Mouse (Mus musculus): Measurements from ENCODE around the gene Sec16a. TPM values are rescaled to one million over a fixed set of nuclear protein-coding genes. Genes with fewer than 3 reads are reported as not detected.

Gene Sec16a
- polyA plus RNA-seq, 1 experiment from 2014 or later = 32.4 TPM

DNA sequence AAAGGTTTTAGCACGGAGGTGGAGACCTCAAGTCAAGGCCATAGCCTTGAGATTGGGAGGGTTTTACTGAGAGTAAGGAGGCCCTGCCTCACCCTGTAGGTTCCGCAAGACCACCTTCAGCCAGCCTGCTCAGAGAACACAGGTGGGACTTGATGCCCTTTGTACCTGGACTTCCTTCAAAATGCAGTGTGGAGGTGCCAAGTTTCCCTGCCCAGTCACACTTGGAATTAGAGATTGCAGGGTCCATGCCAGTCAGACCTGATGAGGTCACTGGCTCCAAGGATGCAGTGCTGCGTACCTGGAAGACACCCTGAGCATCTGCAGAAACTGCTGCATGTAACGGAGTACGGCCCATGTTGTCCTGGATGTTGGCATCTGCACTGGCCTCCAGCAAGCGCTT, 18.4 kb upstream of the Sec16a start:
- Histone ChIP-seq H3K4me3 (replicated peaks; ENCODE audit: low read depth, low read length) (no peak overlapping the region), H3K4me1 (ENCODE audit: control insufficient read depth, insufficient read depth, low read length) (no peaks in the 10 kb centered on the region), H3K4me2 (ENCODE audit: low read length) (no peak overlapping the region), H3K27ac (replicated peaks; ENCODE audit: low read depth, low read length) (no peak overlapping the region), H3K9ac (replicated peaks; ENCODE audit: low read length) (no peak overlapping the region), H3K9me3 (ENCODE audit: control insufficient read depth, low read length) (no peaks in the 10 kb centered on the region), H3K27me3 (ENCODE audit: control insufficient read depth, insufficient read depth, low read length) (no peaks in the 10 kb centered on the region), H3K36me3 (ENCODE audit: control insufficient read depth, insufficient read depth, low read length) (peaks cover 79% of the 10 kb centered on the region)
- no peak for ATAC-seq (ENCODE audit: low FRiP score, low TSS enrichment)
- WGBS = 97% methylated on average over 6 of the region's 6 CpGs
- DNase-seq = no peak

- 83% methylated on average over 3 of the region's 3 CpGs for WGBS
- Histone ChIP-seq H3K27me3 (ENCODE audit: control insufficient read depth, insufficient read depth, low read length) (no peaks in the 10 kb centered on the region), H3K9ac (replicated peaks; ENCODE audit: low read length) (no peak overlapping the region), H3K9me3 (ENCODE audit: control insufficient read depth, low read length) (no peaks in the 10 kb centered on the region), H3K4me2 (ENCODE audit: low read length) (no peak overlapping the region), H3K4me1 (ENCODE audit: control insufficient read depth, insufficient read depth, low read length) (no peaks in the 10 kb centered on the region), H3K27ac (replicated peaks; ENCODE audit: low read depth, low read length) (no peak overlapping the region), H3K4me3 (replicated peaks; ENCODE audit: low read depth, low read length) (no peak overlapping the region), H3K36me3 (ENCODE audit: control insufficient read depth, insufficient read depth, low read length) (peaks cover 77% of the 10 kb centered on the region)
- no peak for ATAC-seq (ENCODE audit: low FRiP score, low TSS enrichment)
- no peak for DNase-seq
Observed at GRCm38 (mm10) chr2:26462980-26463379, 18.0 kb upstream of the Sec16a start.

- Histone ChIP-seq H3K4me3 (replicated peaks; ENCODE audit: low read depth, low read length) (no peak overlapping the region), H3K9ac (replicated peaks; ENCODE audit: low read length) (no peak overlapping the region), H3K9me3 (ENCODE audit: control insufficient read depth, low read length) (no peaks in the 10 kb centered on the region), H3K27ac (replicated peaks; ENCODE audit: low read depth, low read length) (no peak overlapping the region), H3K4me1 (ENCODE audit: control insufficient read depth, insufficient read depth, low read length) (no peaks in the 10 kb centered on the region), H3K36me3 (ENCODE audit: control insufficient read depth, insufficient read depth, low read length) (peaks cover 65% of the 10 kb centered on the region), H3K4me2 (ENCODE audit: low read length) (no peak overlapping the region), H3K27me3 (ENCODE audit: control insufficient read depth, insufficient read depth, low read length) (no peaks in the 10 kb centered on the region)
- no peak for ATAC-seq (ENCODE audit: low FRiP score, low TSS enrichment)
- DNase-seq = no peak
- 86% methylated on average over 5 of the region's 5 CpGs for WGBS
Observed at GRCm38 (mm10) chr2:26461667-26462066, 16.7 kb upstream of the Sec16a start.

DNA sequence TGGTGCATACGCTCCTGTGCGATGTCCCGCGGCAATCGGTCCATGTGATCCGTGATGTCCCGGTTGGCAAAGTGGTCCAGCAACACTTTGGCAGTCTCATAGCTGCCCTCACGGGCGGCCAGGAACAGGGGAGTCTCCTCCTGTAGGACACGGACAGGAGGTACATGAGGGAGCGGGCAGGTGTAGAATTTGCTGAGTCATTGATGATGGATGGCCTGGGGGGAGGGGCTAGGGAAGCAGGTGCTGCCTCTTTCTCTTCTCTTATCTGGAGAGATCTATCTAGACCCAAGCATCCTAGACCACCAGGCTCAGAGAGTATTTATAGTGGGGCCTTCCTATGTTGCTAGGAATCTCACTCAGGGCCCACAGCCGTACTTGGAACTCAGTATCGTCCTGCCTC, 15.8 kb upstream of the Sec16a start:
- H3K4me1 ChIP-seq (ENCODE audit: control insufficient read depth, insufficient read depth, low read length) = no peaks in the 10 kb centered on the region
- no peak for DNase-seq
- H3K9me3 ChIP-seq (ENCODE audit: control insufficient read depth, low read length) = no peaks in the 10 kb centered on the region
- H3K27ac ChIP-seq (replicated peaks; ENCODE audit: low read depth, low read length) = 0 out of 2 replicates have a peak overlapping the region, but pooled peaks have one; percentile 32
- H3K27me3 ChIP-seq (ENCODE audit: control insufficient read depth, insufficient read depth, low read length) = no peaks in the 10 kb centered on the region
- H3K9ac ChIP-seq (replicated peaks; ENCODE audit: low read length) = no peak overlapping the region
- H3K36me3 ChIP-seq (ENCODE audit: control insufficient read depth, insufficient read depth, low read length) = peaks cover 61% of the 10 kb centered on the region
- ATAC-seq (ENCODE audit: low FRiP score, low TSS enrichment) = no peak
- no peak overlapping the region for H3K4me2 ChIP-seq (ENCODE audit: low read length)
- H3K4me3 ChIP-seq (replicated peaks; ENCODE audit: low read depth, low read length) = no peak overlapping the region
- 94% methylated on average over 13 of the region's 13 CpGs for WGBS

GRCm38 (mm10) chr2:26460097-26460646, 15.2 kb upstream of the Sec16a start:
- H3K27ac ChIP-seq (replicated peaks; ENCODE audit: low read depth, low read length) = 0 out of 2 replicates have a peak overlapping the region, but pooled peaks have one; percentile 32
- ATAC-seq (ENCODE audit: low FRiP score, low TSS enrichment) = no peak
- WGBS = 87% methylated on average over 16 of the region's 16 CpGs

DNA sequence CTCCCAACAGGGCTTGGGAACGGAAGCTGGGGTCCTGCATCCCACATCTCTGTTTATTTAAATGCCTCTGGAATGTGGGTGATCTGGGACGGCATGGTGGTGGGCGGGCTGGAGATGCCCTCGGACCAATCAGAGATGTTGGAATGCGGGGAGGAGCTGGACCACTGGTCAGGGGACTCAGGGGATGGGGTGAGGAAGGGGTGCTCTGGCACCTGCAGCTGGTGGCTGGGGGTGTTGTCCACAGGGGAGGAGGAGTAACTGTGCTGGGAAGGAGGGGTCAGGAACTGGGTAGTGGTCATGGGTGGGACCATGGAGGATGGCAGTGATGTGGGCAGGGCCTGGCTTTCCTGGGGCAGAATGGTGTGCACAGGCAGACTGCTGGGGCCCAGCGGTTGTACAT, 14.5 kb upstream of the Sec16a start:
- H3K27me3 ChIP-seq (ENCODE audit: control insufficient read depth, insufficient read depth, low read length) = no peaks in the 10 kb centered on the region
- H3K27ac ChIP-seq (replicated peaks; ENCODE audit: low read depth, low read length) = 0 out of 2 replicates have a peak overlapping the region, but pooled peaks have one; percentile 5
- H3K9ac ChIP-seq (replicated peaks; ENCODE audit: low read length) = no peak overlapping the region
- no peaks in the 10 kb centered on the region for H3K9me3 ChIP-seq (ENCODE audit: control insufficient read depth, low read length)
- no peak overlapping the region for H3K4me3 ChIP-seq (replicated peaks; ENCODE audit: low read depth, low read length)
- H3K4me2 ChIP-seq (ENCODE audit: low read length) = no peak overlapping the region
- no peak for DNase-seq
- peak; percentile 37; the same call in 1 of the 2 replicates for ATAC-seq (ENCODE audit: low FRiP score, low TSS enrichment)
- peaks cover 49% of the 10 kb centered on the region for H3K36me3 ChIP-seq (ENCODE audit: control insufficient read depth, insufficient read depth, low read length)
- H3K4me1 ChIP-seq (ENCODE audit: control insufficient read depth, insufficient read depth, low read length) = no peaks in the 10 kb centered on the region
- 49% methylated on average over 6 of the region's 6 CpGs for WGBS

More at GRCm38 (mm10) chr2:26460097-26460646, 15.2 kb upstream of the Sec16a start:
- DNase-seq = no peak
- Histone ChIP-seq H3K36me3 (ENCODE audit: control insufficient read depth, insufficient read depth, low read length) (peaks cover 56% of the 10 kb centered on the region), H3K27me3 (ENCODE audit: control insufficient read depth, insufficient read depth, low read length) (no peaks in the 10 kb centered on the region), H3K4me2 (ENCODE audit: low read length) (no peak overlapping the region), H3K4me3 (replicated peaks; ENCODE audit: low read depth, low read length) (no peak overlapping the region), H3K9me3 (ENCODE audit: control insufficient read depth, low read length) (no peaks in the 10 kb centered on the region), H3K9ac (replicated peaks; ENCODE audit: low read length) (no peak overlapping the region), H3K4me1 (ENCODE audit: control insufficient read depth, insufficient read depth, low read length) (no peaks in the 10 kb centered on the region)

- DNase-seq (no peak), ATAC-seq (ENCODE audit: low FRiP score, low TSS enrichment) (no peak)
- no peak overlapping the region for H3K27ac ChIP-seq (replicated peaks; ENCODE audit: low read depth, low read length)
- H3K4me3 ChIP-seq (replicated peaks; ENCODE audit: low read depth, low read length) = no peak overlapping the region
- no peaks in the 10 kb centered on the region for H3K9me3 ChIP-seq (ENCODE audit: control insufficient read depth, low read length)
- 46% methylated on average over 7 of the region's 7 CpGs for WGBS
- no peaks in the 10 kb centered on the region for H3K4me1 ChIP-seq (ENCODE audit: control insufficient read depth, insufficient read depth, low read length)
- no peak overlapping the region; the same call in 1 of the 2 replicates for H3K9ac ChIP-seq (replicated peaks; ENCODE audit: low read length)
- no peaks in the 10 kb centered on the region for H3K27me3 ChIP-seq (ENCODE audit: control insufficient read depth, insufficient read depth, low read length)
- no peak overlapping the region for H3K4me2 ChIP-seq (ENCODE audit: low read length)
- H3K36me3 ChIP-seq (ENCODE audit: control insufficient read depth, insufficient read depth, low read length) = peaks cover 40% of the 10 kb centered on the region
Observed at GRCm38 (mm10) chr2:26458402-26459124, 13.5 kb upstream of the Sec16a start.

GRCm38 (mm10) chr2:26449121-26450060, 4.4 kb upstream of the Sec16a start:
- Histone ChIP-seq H3K4me3 (replicated peaks; ENCODE audit: low read depth, low read length) (no peak overlapping the region), H3K4me1 (ENCODE audit: control insufficient read depth, insufficient read depth, low read length) (peaks cover 10% of the 10 kb centered on the region), H3K9ac (replicated peaks; ENCODE audit: low read length) (0 out of 2 replicates have a peak overlapping the region, but pooled peaks have one; percentile 12), H3K27me3 (ENCODE audit: control insufficient read depth, insufficient read depth, low read length) (no peaks in the 10 kb centered on the region), H3K4me2 (ENCODE audit: low read length) (no peak overlapping the region), H3K27ac (replicated peaks; ENCODE audit: low read depth, low read length) (no peak overlapping the region), H3K36me3 (ENCODE audit: control insufficient read depth, insufficient read depth, low read length) (no peaks in the 10 kb centered on the region), H3K9me3 (ENCODE audit: control insufficient read depth, low read length) (no peaks in the 10 kb centered on the region)
- DNase-seq = peak; percentile 91
- 20% methylated on average over 5 of the region's 5 CpGs for WGBS
- no peak for ATAC-seq (ENCODE audit: low FRiP score, low TSS enrichment)

Measured in midbrain, embryonic 14.5 days (tissue).